Mouse (Mus musculus) kidney, adult 11 months (tissue): Measurements from ENCODE around the gene Igsf10.
"Not testable (repeated sequence)": the region's sequence is repeated elsewhere in the genome, so short reads cannot be mapped to it uniquely, and the experiment has no call there.

Source experiments
- DNase-seq: peaks from one replicate; pipeline ENCODE4 v3.0.0; 2022

Gene Igsf10

DNA sequence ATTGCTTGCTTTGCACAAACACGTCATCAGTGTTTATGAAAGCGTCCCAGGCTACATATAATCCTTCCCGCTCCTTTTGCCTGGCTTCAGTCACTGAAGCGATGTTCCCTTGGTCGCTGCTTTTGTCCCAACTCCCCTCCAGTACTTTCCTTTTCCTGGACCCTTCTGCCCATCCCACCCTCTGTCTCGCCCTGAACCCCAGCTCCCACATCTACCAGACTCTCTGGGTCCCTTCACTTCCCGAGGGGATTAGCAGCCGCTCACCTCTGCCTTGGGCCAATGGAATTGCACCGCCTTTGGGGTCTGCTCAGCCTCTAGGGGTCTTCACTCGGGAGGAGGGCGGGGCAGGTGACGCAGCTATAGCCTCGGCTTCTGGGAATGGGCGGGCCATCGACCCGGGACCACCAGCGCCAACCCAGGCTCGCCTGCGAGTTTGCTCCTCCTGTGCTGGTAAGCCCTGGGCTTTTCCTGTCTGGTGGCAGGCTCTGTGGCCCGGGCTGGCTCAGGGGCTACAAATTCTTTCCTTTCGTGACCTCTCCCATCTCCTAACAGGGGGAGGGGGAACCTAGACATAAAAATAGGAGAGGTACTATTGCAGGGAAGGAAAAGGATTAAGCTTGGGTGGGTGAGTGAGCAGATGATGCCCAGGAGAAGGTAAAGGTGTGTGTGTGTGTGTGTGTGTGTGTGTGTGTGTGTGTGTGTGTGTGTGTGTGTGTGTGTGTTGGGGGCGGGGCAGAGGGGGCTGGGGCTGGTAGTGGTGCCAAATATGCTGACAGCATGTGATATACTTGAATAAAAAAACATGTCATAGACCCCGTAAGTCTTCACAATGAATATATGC is at the start of gene Igsf10:
Gene Igsf10 (minus strand): TSS at position 330 of the 841 bp plus-strand sequence.
- no peak for DNase-seq

DNA sequence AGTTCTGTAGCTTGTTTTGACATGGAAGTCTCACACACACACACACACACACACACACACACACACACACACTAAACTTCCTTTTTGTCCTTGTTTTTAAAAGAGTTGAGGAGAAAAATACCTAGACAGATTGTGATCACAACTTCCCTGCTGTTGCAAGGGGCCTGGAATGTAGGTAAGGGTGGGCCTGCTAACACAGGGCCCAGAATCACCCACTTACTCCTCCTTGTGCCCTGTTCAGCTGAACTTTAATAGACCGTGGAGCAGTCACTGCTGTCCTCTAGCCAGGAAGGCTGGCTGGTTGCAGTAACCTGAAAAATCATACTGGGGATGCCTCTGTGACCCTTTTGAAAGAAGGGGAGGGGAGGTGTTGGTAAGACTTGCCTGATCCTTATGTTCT is 41.4 kb upstream of the Igsf10 start:
- no peak for DNase-seq

DNA sequence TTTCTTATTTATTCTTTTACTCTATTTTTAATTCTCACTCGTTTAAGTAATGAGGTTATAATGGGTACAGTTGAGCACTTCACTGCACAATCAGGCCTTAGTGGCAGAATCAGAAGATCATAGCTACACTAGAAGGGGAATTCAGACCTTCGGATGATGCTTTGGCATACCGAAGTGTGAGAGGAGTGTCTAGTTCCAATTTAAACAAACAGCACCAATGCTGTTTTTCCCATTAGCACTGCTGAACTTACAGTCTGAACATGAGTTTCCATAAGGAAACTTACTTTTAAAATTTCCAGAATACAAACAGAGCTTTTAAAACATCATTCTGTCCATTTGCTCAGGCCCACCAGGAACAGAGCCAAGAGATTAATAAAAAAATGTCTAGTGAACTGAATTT is 40.8 kb upstream of the Igsf10 start:
- no peak for DNase-seq

DNA sequence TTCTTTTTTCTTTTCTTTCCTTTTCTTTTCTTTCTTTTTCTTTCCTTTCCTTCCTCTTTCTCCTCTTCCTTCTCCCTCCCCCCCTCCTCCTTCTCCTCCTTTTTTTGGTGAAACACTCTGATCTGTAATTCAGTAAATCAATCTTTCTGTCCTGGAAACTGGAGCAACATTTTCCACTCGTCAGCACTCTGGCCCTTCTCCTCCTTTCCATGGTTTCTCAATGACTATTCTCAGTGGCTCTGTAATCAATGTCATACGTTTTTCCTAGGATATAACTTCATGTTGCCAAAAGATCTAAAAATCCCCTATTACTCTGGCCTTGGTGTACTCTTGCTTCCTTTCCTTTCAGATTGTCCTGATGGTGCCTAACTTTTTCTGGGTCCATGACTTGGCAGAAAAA is 40.1 kb upstream of the Igsf10 start:
- DNase-seq = no peak

DNA sequence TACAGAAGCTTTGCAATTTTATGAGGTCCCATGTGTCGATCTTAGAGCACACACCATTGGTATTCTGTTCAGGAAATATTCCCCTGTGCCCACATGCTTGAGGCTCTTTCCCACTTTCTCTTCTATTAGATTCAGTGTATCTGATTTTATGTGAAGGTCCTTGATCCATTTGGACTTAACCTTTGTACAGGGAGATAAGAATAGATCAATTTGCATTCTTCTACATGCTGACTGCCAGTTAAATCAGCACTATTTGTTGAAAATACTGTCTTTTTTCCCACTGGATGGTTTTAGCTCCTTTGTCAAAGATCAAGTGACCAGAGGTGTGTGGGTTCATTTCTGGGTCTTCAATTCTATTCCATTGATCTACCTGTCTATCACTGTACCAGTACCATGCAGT is 34.6 kb upstream of the Igsf10 start:
- not testable (repeated sequence) for DNase-seq

DNA sequence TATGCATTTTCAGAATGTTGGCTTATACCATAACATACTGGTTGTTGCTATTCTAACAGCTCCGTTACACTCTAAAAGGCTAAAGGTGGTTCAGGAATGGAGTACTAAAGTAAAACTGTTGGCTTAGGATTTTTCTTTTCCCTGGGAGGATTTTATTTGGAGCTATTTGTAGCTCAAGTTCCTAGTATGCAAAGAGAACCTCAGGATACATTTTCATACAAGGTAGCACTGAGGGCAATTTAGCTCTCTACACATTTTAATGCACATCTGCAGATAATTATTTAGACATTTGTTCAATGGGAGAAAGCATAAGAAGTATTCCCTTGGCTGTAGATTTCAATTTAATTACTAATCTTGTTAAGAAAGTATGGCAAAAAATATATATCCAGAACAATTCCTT is 17.7 kb upstream of the Igsf10 start:
- DNase-seq = no peak

DNA sequence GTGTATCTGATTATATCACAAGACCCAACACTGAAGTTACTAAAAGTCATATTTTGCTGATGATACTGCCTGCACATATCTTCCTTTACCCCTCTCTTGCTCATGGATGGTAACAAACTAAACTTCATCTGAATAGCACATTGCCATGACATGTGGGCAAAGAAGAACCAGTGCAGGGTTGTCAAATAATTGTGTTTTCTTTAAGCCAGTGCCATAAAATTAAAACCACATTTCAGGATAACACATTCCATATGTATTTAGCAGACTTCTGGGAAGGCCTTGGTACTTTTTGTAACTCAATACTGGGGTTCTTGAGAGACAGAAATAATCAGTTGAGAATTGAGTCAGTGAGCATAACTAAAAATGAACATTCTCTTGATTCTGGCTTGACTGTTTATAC is 15.9 kb upstream of the Igsf10 start:
- no peak for DNase-seq

DNA sequence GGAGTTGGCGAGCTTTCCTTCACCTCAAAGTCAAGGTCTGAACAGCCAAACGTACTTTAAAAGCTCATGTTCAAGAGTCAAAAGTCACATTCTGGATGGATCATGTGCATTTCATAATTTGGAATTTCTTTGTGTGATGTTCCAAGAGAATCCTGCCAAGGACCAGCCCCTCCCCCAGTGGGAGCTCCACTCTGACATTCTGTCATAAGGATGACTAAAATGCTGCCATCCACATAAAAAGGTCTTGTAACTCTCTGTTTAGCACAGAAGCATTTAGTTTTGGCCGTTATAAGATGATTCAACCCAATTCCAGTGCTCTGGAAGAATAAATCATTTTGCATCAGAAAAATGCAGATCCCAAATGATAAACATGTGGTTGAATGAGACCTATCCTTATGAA is 10.0 kb upstream of the Igsf10 start:
- DNase-seq = no peak

DNA sequence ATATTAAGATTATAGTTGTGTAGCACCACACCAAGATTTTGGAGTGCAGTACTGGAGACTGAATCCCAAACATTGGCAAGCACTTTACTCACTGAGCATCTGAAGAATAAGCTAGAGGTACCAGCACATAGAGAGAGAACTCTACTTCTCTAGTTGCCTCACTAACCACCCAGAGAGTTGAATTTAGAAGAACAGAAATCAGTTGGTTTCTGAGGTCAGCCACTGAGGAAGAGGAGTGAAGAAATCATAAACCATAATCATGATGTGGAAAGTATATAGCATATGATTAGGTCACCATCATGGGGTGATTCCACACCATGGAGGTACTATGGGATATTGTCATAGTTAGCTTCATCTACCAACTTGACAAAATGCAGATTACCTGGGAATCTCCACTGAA is 7.6 kb upstream of the Igsf10 start:
- no peak for DNase-seq

DNA sequence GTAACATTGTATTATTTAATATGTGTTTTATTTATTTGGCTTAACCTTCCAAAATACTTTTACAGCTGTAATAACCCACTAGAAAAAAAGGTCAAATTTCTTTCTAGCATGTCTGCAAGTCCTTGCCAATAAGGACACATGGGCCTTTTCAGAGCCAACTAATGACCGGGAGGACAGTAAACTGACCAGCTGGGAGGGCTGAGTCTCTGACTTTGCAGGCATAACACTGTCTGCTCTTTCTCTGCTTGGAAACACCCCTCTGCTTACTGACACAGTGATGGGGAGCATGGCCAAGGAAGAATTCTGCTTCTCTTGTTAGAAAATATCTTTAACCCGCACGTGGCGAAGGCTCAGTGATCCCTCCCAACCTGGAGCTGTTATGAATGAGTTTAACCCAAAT is 1.2 kb downstream of the Igsf10 start:
- DNase-seq = peak; percentile 5

DNA sequence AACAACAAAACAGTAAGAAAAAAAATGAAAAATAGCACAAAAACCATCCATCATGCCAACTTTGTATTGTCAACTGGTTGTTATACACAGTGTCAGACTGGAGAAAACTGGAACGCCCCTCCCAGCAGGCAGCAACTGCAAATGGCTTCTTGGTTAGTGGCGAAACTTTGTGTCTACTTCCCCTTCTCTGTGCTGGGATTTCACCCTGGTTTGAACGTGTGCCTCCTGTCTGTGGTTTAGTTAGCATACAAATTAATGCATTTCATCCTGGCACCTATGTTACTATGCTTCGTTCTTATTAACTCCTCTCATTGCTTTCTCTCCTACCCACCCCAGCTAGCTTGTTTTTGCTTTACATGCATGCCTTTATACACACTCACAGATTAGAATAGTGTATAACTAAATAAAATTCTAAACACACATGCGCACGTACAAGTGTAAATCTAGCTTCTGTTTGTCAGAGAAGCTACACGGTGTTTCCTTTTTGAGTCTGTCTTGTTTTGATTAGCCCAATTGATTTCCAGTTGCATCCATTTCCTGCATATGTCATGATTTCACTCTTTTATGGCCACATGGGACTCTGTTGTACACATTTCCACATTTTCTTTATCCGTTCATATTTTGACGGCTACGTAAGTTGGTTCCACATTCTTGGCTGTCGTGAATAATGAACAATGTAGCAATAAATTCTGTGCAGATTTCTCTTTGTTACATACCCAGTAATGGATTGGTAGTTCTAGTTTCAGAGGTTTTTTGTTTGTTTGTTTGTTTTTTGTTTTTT is 2.4 kb downstream of the Igsf10 start:
- no peak for DNase-seq

DNA sequence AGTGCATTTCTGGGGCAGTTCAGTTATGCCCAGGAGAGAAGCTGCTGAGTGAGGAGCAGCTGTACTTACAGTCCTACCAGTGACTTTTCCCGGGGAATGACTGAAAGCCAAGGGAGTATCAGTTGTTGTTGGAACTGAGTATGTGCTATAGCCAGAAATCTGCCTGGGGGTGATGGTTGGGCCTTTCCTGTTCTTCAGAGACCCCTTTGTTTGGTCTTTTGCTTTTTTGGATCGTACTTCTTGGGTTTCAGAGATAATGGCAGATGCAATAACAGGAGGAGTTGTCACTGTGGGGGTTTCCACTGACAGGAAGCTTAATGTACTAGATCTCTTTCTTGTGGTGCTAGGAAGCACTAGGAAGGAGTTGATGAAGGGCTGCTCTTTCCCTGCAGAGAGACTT is 15.7 kb downstream of the Igsf10 start:
- DNase-seq = no peak

DNA sequence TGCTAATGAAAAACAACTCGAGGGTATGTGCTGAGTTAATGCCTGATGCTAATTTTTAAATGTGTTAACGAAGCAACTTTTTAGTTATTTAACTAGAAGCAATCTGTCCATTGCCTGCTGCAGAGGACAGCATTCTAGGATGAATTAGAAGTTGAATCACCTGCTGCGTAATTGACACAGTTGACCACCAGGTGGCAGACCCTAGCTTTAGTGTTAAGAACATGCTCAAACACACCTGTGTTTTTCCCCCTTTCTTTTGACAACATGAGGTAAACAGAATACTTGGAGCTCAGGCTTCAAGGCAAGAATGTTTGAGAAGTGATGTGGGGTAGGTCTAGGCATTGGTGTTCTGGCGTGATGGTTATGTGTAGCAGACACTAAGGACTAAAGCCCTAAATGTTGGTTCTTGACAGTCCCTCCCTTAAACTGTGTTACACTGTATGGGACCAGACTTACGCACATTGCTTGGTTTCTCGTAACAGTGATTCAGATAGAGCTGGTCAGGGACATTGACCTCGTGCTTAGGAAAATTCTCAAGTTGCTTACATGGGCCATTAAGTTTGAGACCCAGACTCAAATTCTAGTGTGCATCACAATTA is 22.8 kb downstream of the Igsf10 start:
- peak; percentile 8 for DNase-seq

DNA sequence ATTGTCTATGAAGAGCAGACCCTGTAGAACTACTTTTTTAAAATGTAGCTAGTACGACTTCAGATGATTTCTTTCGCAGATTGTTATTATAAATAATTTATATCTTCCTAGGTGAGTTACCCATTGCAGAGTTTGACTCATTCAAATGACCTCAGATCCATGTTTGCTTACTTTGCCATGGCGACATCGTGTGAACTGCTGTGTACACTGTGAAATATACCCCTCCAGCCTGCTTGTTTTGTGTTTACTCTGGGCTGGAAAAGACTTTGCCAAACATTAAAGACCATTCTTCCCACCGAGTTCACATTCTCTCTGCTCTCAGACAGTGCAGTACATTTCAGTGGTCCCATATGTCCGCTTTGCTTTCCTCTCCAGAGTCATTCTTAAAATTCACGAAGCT is 28.1 kb downstream of the Igsf10 start:
- DNase-seq = no peak

DNA sequence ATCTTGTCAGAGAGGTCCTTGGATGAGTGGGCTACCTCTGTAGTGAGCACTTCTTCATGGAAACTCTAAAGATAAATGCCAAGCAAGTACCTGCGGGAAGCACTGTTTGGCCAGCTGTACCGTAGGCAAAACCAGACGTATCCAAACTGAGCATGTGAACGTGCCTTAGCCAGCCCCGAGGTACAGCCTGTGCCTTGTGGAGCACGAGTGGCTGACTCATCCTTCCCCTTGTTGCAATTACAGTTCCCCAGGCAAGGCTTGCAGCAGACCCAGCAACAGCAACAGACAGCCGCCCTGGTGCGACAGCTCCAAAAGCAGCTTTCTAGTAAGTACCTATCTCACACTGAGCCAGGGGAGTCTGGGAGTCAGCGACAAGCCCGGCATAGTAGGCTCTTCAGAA is 31.6 kb downstream of the Igsf10 start:
- no peak for DNase-seq

DNA sequence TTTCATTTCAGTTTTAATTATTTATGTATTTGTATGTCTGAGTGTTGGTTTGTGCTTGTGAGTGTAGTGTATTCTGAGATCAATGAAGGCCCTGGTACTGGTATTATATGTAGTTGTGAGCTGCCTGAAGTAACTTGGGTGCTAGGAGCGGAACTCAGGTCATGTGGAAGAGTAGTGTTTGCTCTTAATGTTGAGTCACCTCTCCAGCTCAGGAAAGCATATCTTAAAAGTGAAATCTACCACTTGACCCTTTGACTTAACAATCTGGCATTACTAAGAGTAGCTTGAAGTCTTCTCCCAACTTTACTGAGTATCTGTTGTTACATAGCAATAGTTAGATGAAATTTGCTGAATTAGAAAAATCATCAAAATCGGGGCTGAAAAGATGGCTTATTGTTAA is 38.7 kb downstream of the Igsf10 start:
- DNase-seq = no peak

DNA sequence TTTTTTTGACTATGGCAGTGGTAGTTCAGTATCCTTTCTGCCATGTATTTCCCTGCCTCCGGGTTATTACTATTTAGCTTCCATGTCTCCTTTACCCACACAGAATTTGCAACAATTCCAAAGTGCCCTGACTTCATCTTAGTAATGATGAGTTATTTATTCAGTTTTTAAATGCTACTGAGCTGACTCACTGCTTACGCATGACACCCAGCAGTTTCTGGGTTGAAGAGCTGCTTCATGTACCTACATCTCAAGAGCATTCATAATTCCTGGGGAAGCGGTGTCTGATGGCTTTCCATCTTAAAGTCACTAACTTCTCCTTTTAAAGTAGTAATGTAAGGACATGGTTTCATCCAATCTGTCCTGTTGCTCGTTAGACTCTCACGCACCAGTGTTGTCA is 39.2 kb downstream of the Igsf10 start:
- DNase-seq = no peak

DNA sequence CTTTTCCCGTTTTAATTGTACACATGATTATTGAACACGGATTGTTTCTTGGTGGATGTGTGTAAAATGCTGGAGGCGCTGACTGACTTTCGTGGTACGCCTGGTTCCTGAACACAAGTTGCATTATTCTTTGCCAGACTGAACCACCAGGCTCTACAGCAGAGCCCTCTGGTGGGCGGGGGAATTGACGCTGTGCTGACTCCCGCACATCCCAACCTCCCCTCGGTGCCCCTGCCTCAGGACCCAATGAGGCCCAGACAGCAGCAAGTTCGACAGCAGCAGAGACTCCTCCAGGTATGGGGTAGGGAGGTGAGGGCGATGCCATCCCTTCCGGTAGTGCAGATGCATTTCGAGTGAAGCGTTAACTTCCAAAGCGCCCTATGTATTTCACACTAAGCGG is 46.5 kb downstream of the Igsf10 start:
- DNase-seq = no peak

DNA sequence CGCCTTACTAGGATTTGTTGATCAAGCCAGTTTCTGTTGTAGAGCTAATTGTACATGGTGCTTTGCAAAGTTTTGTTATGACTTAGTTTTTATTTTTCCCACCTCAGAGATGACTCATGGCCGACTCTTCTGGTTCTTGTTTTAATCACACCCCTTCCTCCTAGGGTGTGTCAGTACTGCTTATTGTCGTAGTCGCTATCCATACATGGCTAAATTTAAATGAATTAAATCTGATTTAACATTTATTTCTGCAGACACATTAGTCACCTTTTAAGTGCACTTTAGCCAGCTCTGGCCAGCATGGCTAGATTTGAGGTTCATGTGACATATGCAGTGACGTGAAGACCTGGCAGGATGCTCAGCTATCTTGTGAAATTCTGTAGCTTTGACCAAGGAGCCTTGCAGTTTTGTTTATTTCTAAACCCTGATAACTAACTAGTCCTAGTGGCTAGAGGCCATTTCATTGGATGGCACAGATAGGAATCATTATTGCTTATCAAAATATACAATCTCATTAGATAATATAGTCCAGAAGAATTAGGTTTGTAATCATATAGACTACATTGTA is 47.5 kb downstream of the Igsf10 start:
- DNase-seq = no peak

DNA sequence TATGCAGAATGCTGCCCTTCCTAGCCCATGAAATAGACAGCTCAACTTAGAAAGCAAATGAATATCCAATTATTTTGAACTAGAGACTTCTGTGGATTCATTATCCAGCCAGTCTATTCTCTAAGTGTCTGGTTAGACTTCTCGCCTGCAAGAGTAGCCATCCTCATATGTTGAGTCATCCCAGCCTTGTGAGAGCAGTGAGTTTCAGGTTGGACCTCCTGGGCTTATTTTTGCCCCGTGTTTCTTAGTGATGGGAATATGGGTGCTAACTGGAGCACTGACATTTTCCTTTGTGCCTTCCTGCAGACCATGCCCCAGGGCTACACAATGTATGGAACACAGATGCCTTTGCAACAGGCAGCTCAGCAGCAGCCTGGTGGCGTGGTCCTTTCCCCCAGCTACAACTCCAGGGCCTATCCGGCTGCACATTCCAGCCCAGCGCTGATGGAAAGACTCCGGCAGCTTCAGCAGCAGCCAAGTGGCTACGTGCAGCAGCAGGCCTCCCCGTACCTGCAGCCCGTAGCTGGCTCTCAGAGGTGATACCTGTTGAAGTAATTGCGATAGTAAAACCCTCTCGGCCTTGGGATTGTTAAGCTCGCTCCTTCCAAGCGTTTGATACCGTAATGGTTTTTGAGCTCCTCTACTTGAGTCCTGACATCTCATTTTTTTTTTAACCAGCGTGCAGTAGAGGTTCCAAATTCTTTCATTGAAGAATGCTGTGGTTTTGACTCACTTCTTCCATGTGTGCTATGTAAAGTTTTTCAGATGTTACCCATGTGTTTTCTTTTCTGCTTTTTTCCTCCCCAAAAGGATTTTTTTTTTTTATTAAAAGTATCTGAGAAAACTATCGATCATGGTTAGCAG is 48.3 kb downstream of the Igsf10 start:
- DNase-seq = no peak

DNA sequence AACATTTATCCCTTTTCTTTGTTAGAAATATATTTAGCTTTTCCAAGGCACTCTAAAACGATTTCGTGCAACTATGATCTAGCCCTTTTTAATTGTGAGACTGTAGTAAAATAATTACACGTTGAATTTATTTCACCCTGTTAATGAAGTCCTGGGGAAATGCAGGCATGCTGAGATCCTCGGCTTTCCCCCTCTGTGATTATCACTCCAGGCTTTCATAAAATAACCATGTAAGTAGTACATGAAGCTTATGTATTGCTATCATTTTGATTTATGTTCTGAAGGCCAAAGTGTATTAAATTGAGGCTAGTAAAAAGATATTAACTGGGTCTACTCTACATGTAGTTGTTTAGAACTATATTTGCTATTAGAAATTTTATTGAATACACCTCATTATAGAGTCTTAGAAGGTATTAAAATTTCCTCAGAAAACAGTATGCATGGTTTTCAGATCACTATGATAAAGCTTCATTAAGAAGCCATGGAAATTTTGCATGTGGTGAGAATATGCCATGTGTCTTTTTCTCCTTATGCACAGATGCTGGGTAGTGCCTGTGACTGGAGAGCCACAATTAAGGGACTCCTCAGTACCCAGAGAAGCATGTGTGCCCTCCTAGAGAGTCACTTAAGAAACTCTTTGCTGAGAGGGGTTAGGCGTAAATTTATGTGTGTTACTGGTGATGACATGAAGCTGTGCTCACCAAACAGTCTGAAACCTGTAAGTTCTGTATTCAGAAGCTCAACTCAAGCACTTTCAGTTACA is 50.6 kb downstream of the Igsf10 start:
- DNase-seq = no peak

DNA sequence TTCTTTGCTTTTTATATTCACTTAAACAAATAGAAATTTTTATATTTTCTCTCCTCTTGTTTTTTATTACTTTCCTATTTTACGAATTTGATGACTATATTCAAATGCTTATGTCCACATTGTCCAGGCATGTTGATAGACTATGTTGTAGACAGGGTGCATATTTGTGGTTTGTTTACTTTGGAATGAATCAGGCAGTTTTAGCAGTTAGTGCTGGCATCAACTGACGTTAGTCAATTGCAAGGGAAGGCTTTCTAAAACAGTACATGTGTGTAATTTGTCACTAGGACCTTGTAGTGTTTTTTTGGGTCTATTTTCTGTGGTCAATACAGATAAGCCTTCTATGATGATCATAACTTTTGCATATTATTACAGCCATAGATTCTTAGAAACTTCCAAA is 53.6 kb downstream of the Igsf10 start:
- DNase-seq = no peak
